Mouse (Mus musculus): Measurements from ENCODE around the gene Gab1.
A peak's percentile ranks its signal among the peaks of the same experiment; 100 is the strongest.

The Gab1 gene

DNA sequence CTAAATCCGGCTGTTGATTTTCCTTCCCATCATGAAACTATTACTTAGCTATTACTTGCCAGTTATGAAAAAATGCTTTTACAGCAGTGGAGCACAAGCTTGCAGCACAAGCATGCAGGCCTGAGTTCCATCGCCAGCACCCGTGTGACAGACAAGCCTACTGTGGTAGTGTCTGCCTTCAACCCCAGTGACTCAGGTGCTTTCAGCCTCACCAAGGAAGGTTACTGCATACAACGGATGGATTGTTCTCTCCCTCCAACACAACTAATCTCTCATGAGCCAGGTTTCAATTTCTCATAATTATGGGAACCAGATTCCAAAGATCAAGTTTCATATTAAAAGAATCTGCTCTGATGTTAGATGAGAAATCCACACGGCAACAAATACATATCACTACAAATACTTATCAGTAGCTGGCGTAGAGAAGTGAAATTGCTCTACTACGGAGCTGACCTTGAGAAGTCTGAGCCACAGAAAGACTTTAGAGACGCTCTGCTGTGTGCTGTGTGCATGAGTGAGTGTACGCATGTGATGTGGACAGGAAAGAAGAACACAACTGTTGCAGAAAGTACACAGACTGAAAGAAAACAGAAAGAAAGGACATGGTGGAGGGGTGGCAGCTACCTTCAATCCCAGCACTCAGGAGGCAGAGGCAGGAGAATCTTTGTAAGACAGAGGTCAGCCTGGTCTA lies 36.4 kb downstream of the Gab1 start:
- no peak for DNase-seq (ENCODE audit: low read depth, low spot score)

DNA sequence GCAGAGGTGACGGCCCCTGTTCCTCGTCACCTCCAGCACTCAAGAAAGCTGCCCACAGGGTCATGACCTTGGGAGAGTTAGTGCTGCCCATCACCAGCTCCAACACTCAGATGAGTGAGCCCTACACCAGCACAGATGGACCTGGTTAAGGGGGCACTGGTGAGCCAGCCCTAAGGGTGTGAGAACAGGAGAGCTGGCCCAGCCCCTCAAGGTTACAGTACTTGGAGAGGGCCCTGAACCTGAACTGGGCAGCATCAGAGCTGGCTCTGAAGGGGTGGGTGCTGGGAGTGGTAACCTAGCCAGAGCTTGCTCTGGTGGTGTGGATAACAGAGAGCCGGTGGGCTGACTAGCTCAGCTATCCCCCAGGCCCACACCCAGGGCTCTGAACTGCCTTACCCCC lies 37.8 kb downstream of the Gab1 start:
- DNase-seq (ENCODE audit: low read depth, low spot score): no peak

DNA sequence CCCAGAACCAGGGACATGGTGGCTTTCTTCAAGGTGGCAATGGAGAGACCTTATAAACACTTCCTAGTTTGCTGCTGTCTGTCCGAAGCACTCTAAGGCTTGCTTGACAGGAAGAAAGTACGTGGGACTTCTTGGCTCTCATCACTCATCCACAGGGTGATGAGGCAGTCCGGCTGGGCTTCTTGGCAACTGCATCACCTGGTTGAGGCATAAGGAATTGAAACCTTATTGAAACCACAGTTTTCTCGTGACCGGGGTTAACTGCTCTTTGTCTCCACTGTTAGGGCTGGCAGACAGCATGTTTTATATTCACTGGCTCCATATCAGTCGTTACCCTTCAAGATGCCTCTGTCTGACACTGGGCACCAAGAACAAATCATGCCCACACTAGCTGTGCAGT lies 40.2 kb downstream of the Gab1 start:
- peak; percentile 67 for DNase-seq (ENCODE audit: low read depth, low spot score)

DNA sequence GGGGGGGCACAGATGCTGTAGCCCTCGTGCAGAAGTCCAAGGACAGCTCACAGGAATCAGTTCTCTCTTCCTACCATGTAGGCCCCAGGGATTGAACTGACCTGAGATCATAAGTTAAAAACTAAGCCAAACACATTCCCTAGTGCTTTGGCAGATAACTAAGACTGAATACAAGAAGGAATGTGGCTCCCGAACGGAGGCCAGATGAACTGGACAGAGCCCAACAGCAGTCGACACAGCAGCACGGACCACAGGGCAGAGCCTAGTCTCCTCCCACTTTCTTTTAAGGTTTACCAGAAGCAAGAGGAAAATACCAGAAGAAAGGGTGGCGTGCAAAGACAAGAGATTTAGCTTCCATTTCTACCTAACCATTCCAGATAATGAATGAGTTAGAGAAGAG lies 42.1 kb downstream of the Gab1 start:
- DNase-seq (ENCODE audit: low read depth, low spot score): no peak

DNA sequence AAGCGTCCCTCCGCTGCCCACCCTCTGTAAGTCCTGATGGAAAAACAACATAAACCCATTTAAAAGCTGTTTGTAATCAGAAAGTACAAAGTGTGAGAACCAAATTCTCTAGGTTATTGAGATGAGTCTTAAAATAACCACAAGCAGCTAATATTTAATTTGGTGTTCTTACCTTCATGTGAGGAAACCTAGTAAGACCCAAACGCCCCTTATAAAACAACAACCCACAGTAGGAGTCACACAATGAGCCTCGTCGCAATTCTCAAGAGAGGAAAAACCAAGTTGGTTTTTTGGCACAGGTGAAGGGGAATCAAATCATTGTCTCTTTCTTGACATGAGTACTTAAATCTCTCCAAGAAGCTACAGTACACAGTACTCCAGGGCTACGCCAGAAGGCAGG lies 44.9 kb downstream of the Gab1 start:
- no peak for DNase-seq (ENCODE audit: low read depth, low spot score)

DNA sequence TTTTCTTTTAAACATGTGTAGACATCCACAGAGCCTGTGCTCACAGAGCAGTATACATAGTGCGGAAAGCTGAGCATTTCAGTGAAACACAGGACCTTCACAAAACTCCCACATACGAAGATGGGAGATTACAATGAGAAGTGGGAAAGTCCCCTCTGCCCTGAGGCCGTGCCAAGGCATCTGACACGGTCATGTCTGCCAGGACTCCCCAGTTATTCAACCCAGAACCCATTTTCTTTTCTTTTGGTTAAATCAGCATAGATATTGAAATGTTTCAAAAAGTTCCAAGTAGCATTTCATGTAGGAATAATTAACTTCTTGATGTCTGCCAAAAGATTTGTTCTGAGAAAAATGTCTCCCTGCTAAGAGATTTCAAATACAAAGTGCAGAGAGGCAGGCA lies 45.9 kb downstream of the Gab1 start:
- no peak for DNase-seq (ENCODE audit: low read depth, low spot score)

DNA sequence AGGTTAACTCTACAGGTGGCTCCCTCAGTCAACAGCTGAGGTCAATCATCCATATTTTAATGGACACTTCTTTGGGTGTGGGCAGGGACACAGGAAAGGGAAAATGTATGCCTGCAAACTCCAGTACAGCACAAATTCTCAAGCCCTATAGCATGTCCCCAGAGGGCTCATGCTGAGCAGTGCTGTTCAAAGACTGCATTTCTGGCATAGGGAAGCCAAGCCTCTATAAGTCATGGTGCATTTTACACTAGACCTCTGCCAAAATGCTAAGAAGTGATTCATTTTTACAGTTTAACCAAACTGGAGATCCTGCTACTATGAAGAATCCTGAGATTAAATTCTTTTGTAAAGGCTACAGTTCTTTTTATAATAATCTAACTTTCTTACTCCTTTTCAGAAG lies 47.8 kb downstream of the Gab1 start:
- no peak for DNase-seq (ENCODE audit: low read depth, low spot score)

DNA sequence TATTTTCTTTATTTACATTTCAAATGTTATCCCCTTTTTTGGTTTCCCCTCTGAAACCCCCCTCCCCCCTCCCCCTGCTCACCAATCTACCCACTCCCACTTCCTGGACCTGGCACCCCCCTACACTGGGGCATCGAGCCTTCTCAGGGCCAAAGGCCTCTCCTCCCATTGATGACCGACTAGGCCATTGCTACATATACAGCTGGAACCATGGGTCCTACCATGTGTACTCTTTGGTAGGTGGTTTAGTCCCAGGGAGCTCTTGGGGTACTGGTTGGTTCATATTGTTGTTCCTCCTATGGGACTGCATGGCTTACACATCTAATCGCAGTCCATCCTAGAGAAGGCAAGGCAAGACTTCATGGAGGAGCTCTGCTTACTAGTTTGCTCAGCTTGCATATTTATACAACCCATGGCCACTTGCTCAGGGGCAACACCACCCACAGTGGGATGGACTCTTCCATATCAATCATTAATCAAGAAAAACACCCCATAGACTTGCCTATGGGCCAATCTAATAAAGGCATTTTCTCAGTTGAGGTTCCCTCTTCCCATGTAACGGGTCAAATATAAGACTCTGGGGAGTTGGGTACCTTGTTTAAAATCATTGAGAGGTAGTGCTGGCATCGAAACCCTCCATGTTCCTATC lies 48.3 kb downstream of the Gab1 start:
- DNase-seq (ENCODE audit: low read depth, low spot score): no peak

DNA sequence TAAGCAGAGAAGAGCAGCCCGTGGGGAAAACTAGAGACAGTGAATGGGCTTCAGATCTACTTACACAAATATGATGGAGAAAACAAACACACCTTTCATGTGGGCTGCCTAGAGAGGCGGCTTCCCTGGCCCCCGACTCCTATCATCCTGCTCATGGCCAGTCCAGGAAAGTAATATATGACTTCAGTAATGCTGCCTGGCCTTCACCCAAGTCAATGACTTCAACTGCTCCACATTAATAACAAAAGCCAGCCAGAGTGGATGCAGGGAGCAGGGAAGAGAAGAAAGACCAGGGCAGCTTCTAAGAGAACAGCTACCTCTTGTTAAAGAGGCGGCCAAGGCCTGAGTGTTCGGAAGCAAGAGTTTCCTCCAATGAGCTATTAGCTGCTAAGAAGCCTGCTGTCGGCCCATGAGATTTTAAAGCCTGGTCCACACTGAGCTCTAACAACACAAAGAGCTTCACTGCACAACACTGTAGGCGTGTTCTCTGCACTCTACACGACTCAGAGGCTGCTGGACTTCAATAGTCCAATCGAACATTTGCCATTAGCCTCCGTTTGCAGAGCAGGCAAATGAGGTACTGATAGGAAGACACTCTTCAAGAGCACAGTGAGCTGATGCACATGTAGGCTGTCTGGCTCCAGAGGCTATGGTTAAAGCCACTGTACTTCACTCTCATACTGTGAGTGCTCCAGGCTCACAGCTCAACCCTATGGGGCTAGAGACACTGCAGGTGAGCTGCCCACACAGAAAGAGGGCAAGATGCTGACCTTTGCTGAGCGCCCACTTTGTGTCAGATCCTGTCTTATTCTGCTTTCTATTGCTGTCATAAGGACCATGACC lies 49.4 kb downstream of the Gab1 start:
- no peak for DNase-seq (ENCODE audit: low read depth, low spot score)

DNA sequence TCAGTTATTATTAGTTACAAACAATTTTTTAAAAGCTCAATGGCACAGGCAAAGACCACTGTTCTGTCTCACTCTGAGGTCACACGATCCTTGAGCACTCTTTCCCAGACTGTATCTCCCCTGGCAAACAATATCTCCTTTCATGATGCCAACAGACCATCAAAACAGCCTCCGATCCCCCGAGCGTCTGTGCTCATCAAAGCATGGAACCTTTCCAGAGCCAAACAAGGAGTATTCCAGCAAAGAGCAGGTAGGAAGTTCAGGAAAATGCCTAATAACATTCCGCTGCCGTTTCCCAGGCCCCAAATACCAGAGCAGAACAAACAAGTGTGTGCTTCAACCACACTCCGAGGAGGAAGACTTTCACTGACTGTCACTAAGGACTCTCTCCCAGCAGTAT lies 50.2 kb downstream of the Gab1 start:
- DNase-seq (ENCODE audit: low read depth, low spot score): no peak

DNA sequence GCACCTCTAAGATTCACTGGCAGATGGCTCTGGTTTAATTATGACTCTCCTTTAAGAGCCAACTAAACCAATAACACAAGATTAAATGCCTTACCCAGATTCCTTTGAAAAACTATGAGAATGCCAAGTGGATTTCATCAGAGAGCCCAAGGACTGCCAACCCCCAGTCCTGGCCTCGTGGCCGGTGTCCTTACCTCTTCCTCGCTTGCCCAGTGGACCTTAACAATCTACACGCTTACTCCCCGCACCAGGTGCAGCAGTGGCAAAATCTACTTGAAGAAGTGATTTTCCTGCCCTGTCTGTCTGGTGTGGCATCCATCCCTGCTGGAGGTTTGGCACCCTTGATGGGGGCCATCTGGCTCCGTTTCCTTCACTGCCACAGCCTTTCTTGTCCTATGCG lies 53.3 kb downstream of the Gab1 start:
- DNase-seq (ENCODE audit: low read depth, low spot score): no peak

DNA sequence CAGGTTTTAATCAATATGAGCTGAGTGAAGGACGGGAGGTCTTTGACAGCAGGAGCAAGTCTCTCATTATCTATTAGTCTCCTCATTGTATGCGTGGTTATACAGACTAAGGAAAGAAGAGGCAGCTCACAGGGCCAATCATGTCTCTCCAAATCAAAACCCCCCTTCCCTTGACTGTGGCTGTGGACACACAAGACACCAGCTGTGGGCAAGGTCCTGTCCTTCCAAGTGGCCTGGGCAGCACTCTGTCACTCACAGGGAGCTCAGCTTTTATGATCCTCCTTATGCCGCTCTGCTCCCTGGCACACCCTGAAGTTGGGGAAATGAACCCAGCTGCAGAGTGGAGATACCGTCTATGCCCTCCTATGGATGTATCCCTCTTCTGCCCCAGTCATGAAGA lies 55.2 kb downstream of the Gab1 start:
- DNase-seq (ENCODE audit: low read depth, low spot score): no peak

DNA sequence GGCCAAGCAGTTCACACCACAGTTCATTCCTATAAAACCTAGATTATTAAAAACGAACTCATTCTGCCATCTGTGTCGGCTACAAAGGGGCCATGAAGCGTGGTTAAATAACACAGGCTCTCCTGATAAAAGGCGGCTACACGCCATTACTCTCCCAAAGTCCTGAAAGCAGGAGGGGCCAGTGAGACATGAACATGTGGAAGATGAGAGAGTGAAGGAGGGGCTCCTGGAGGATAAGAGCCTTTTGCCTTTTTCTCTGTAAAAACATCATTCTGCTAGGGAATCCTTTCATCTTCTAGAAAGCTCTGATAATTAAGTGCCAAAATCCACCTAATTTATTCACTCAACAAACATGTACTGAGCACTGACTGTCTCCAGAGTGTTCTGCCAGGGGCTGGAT lies 55.9 kb downstream of the Gab1 start:
- DNase-seq (ENCODE audit: low read depth, low spot score): no peak

DNA sequence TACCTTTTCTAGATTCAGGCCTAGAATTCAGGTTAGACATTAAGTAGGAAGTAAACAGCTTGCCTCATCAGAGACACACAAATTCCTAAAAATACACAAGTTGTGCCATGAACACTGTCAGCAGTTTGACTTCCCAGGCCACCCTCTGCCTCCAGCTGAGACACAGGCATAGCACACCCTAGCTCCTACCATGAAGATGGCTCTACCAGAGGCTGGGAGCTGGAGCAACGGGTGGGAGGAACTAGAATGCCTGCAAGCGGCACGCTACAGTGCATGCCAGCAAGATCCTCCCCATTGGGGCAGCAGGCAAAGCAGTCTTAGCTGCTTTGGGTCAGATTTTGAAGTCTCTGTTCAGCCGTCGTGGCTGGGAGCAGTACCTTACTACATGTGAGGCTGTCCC lies 57.1 kb downstream of the Gab1 start:
- no peak for DNase-seq (ENCODE audit: low read depth, low spot score)

DNA sequence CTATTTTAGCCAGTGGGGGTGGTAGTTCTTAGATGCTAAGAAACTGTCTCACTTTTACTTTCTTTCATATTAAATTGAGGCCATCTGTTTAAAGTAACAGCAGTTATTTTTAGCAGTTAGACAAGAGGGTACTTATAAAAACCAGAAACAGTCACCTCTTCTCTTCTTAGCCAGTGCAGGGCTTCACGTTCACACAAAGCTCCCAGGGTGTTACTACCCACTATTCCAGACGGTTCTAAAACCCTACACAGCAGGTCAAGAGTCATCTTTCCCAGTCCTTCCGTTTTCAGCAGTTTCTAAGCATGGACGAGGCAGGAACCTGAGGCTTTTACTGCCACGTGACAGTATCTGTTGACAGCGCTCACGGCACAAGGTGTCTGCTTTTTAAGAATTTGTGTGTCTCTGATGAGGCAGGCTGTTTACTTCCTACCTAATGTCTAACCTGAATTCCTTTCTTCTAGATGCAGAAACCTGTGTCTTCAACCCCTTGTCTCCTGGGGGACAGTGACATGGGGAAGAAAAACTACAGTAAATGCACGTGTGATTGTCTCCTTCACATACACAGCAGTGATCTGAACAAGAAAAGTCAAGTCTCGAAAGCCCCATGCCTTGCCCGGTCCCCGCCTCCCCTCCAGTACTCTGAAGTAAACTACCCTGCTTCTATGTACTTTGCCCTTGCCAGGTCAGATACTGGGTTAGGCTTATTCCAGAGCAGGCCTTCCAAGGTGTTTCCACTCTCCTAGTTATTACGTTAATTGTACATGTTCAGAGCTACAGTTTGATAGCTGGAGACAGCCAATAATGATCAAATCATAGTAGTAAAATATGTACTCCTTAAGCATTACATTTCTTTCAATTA lies 58.7 kb downstream of the Gab1 start:
- DNase-seq (ENCODE audit: low read depth, low spot score): no peak

DNA sequence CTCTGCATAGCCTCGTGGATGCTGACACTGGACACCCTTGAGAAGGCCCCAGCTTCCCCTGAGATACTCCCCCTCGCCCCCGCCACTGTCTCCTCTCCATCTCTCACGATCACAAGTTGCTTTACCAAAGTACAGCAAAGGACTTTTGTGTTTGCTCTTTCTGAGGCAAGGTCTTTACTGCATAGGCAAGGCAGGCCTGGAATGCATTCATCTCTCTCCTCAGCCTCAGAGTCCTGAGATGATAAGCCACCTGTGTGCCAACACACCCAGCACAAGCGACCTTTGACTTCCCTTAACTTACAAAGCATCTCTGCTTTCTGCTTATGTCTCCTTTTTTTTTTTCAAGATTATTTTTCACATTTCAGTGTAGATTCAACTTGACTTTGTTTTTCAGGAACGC lies 61.3 kb downstream of the Gab1 start:
- DNase-seq (ENCODE audit: low read depth, low spot score): no peak

DNA sequence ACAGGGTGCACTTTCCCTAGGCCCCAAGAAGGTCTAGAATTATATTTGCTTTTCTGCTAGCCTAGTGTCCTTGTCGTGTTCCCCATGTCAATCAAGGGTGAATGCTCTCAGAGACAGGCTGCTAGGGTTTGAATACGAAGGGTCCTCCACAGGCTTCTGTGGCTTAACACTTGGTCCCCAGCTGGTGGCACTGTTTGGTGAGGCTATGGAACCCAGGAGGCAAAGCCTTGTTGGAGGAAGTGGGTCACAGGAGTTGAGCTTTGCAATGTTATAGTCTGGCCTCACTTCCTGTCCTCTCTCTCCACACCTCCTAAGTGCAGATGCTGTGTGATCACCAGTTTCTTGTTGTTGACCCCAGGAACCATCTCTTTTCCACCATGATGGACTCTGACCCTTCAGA lies 63.3 kb downstream of the Gab1 start:
- DNase-seq (ENCODE audit: low read depth, low spot score): no peak

DNA sequence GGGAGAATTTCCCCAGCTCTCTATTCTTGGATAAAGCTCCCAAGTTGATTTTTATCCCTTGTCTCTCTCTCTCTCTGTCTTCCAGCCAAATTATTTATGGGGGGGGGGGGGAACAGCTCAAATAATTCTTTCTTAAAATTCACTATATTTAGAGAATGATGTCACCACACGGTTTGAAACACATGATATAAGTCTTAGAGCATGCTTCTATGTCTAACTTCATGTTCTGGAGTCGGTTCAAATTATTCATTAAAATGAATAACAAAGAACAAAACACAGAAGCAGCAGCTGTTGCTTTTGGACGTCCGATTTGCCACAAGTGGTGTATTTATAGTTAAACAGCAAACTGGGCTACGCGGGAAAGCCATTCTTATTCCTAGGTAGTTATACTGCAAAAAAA lies 65.1 kb downstream of the Gab1 start:
- no peak for DNase-seq (ENCODE audit: low read depth, low spot score)

DNA sequence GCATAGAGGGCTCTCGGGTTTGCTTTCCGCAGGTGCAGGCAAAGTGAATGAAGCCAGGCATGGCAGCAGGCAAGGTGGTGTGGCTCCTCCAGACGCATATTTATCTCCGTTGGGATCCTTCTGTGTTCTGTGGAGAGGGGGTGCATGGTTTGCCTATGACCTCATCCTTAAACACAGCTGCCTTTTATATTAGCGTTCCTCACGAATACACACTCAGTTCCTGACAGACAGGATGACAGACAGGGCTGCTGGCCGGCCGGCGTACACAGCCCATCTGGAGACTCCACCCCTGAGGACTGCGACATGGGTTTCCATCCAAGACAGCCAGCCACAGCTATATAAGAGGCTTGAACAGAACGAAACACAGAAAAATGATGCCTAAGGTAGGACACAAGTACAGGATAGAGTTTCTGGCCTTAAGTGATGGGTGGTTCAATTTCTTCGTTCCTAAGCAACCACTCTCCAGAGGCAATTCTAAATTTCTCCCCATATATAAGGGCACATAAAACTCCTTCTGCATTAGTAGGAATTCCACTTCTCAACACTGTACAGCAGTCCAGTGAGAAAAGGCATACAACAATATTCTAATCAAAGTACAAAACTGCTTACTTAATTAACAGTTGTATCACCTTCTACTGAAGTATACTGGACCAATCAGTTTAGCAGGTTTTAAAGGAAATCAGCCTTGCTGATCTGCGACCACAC lies 66.1 kb downstream of the Gab1 start:
- peak; percentile 86 for DNase-seq (ENCODE audit: low read depth, low spot score)

DNA sequence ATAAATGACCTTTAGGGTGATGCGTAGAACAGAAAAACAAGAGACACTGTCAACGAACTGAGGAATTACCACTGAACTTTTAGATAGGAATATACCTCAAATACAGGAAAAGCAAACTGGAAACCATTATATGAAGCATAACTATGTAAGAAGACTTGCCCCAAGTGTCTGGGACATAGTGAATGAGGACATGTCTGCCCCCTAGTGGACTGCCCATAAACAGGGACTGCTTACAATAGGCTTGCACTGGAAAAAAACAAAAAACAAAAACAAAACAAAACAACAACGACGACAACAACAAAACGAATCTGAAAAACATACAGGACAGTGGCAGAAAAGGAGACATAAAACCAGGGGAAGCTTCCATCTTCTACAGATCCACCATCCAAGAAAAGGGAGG lies 66.9 kb downstream of the Gab1 start:
- peak; percentile 86 for DNase-seq (ENCODE audit: low read depth, low spot score)

DNA sequence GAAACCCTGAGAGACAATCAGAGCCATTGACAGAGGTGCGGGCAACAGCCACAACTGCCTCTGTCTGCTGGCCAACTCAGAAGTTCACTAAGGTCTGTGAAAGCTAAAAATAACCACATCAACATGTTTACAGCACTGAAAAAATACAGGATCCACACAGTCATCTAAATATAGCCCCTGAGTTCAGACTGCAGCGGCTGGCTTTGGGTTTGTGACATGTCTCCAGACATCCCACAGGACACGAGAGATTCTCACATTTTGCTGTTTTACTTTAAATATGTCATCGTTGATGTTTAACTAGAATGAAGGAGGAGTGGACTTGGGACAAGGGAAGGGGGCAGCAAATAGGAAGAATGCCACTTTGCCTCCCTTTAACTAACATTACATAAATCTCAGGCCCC lies 68.7 kb downstream of the Gab1 start:
- no peak for DNase-seq (ENCODE audit: low read depth, low spot score)

Data from A20 (cell line).